Mouse (Mus musculus): ENCODE results near the gene Spdye4c. TPM values are rescaled to one million over a fixed set of nuclear protein-coding genes. Genes with fewer than 3 reads are reported as not detected.

Gene Spdye4c
- not detected in 2 replicates for polyA plus RNA-seq (2016; fragmentation: Nextera tagmentation; extraction: Ambion mirVana)

- DNase-seq (ENCODE audit: low spot score): no peak
- WGBS: 95% methylated on average over 3 of the region's 3 CpGs
- H3K4me1 ChIP-seq (replicated peaks): no peaks in the 10 kb centered on the region
- no peaks in the 10 kb centered on the region for H3K36me3 ChIP-seq
- H3K27ac ChIP-seq: no peak within 1 kb of the TSS
- H3K4me3 ChIP-seq: no peak within 1 kb of the TSS
- H3K27me3 ChIP-seq (ENCODE audit: insufficient read depth, poor library complexity, severe bottlenecking): no peaks in the 10 kb centered on the region
- H3K9me3 ChIP-seq: no peaks in the 10 kb centered on the region
Measured at GRCm38 (mm10) chr2:128590909-128591308, at the start of gene Spdye4c. TSS of gene Spdye4c (plus strand) at chr2:128591209.

DNA sequence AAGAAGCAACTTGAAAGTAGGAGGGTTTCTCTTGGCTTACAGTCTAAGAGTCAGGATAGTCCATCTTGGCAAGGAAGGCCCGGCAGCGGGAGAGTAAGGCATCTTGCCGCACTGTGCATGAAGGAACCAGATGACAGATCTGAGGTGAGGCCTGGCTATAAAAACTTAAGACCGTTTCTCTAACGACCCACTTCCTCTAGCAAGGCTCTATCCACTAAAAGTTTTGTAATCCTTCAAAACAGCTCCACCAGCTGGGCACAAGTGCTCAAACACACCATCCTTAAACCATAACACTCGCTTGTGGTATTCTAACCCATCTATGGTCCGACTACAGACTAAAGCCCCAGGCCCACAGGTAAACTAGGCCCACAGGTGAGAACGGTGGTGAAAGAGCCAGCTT is 47.5 kb upstream of the Spdye4c start:
- no peaks in the 10 kb centered on the region for H3K9me3 ChIP-seq
- H3K27me3 ChIP-seq (ENCODE audit: insufficient read depth, poor library complexity, severe bottlenecking): no peaks in the 10 kb centered on the region
- peaks cover 11% of the 10 kb centered on the region for H3K4me1 ChIP-seq (replicated peaks)
- H3K4me3 ChIP-seq: no peak overlapping the region
- 87% methylated on average over 8 of the region's 8 CpGs for WGBS
- no peaks in the 10 kb centered on the region for H3K36me3 ChIP-seq
- no peak for DNase-seq (ENCODE audit: low spot score)
- peak overlapping the region; percentile 69; the same call in 1 of the 2 replicates for H3K27ac ChIP-seq

DNA sequence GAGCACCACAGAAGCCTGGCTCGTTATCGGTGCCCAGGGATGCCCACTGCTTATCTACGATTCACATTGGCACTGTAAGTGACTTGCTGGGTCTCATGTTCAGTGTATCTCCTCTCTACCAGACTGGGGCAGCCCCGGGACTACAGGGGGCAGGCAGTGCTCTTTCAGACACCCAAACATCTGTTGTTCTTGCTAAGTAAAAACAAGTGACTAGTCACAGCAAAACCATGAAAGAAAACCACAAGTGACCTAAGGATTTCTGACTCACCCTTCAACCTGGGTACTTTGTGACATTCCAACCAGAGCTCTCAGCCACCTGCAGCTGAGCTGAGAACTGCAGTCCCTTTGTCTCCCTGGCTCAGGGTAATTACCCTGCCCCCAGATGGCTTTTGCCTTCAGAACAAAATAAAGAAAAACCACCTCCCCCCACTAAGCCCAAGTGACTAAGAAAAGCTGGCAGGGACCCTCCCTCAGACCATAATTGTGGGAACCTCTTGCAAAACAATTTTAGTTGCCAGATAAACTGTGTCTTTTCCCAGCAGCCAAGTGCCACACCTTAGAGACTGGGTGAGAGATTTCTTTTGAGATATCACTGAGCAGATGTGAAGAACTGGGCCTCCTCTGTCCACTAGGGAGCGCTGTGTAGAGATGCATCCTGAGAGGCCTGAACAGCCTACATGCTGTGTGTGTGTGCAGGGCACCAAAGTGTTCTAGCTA is 46.4 kb upstream of the Spdye4c start:
- no peak overlapping the region for H3K4me3 ChIP-seq
- peak; percentile 55 for DNase-seq (ENCODE audit: low spot score)
- no peaks in the 10 kb centered on the region for H3K9me3 ChIP-seq
- no peaks in the 10 kb centered on the region for H3K27me3 ChIP-seq (ENCODE audit: insufficient read depth, poor library complexity, severe bottlenecking)
- peaks cover 13% of the 10 kb centered on the region for H3K4me1 ChIP-seq (replicated peaks)
- peak overlapping the region; percentile 69 for H3K27ac ChIP-seq
- no peaks in the 10 kb centered on the region for H3K36me3 ChIP-seq
- WGBS: 56% methylated on average over 5 of the region's 5 CpGs

DNA sequence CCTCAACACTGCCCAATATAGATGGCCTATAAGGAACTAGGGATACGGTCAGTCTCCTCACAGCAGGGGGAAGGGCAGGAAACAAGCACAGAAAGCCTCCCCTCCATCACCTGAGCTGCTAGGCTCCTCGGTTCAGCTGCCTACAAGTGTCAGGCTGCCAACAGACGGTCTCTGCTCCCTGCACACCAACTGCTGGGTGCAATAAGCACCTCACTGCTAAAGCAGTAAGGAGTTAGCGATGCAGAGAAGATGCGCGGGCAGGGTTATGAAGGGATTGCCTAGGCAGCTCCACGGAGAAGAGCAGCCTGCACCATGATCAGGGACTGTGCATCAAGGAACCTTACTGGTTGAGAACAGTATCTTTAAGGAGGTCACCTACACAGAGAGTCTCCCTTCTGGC is 45.6 kb upstream of the Spdye4c start:
- no peak for DNase-seq (ENCODE audit: low spot score)
- H3K9me3 ChIP-seq: no peaks in the 10 kb centered on the region
- H3K4me3 ChIP-seq: no peak overlapping the region
- peak overlapping the region; percentile 69; the same call in 1 of the 2 replicates for H3K27ac ChIP-seq
- 79% methylated on average over 7 of the region's 7 CpGs for WGBS
- H3K27me3 ChIP-seq (ENCODE audit: insufficient read depth, poor library complexity, severe bottlenecking): no peaks in the 10 kb centered on the region
- H3K36me3 ChIP-seq: no peaks in the 10 kb centered on the region
- H3K4me1 ChIP-seq (replicated peaks): peaks cover 20% of the 10 kb centered on the region

DNA sequence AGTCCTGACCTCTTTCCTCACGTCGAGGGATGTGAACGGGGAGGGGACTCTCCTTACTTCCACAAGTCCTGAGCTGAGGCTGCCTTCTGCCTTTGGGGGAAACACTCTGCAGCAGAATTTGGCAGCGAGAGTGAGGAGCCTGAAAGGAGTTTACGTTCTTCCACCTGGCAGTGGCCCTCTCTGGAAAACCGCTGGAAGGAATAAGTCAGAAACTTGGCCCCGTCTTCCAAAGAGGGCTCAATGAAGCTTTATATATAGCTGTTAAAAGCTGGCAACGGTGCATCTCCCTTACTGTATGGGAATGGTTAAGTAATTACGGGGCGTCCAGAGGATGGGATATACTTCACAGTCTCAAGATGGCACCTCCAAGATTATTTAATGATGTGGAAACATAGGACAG is 43.9 kb upstream of the Spdye4c start:
- 92% methylated on average over 10 of the region's 10 CpGs for WGBS

DNA sequence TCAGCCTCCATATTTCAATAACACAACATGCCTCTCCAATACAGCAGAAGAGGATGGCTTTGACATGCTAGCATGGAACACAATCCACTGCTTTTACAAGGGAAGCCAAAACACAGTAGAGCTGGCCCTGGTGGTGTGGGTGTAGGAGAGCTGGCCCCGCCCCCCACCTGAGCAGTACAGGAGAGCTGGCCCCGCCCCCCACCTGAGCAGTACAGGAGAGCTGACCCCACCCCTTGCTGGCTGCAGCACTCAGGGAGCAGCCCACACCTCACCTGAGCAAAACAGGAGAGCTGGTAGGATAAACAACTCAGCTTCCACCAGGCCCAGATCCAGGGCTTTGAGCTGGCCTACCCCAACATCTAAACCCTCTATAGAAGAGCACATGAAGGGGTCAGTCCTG is 42.7 kb upstream of the Spdye4c start:
- no peak for DNase-seq (ENCODE audit: low spot score)
- Histone ChIP-seq H3K27me3 (ENCODE audit: insufficient read depth, poor library complexity, severe bottlenecking) (no peaks in the 10 kb centered on the region), H3K4me3 (no peak overlapping the region), H3K9me3 (no peaks in the 10 kb centered on the region), H3K27ac (no peak overlapping the region), H3K36me3 (no peaks in the 10 kb centered on the region), H3K4me1 (replicated peaks) (peaks cover 20% of the 10 kb centered on the region)
- WGBS: 62% methylated on average over 2 of the region's 2 CpGs

More for the DNA sequence above, 43.9 kb upstream of the Spdye4c start:
- H3K9me3 ChIP-seq: no peaks in the 10 kb centered on the region
- DNase-seq (ENCODE audit: low spot score): no peak
- no peaks in the 10 kb centered on the region for H3K27me3 ChIP-seq (ENCODE audit: insufficient read depth, poor library complexity, severe bottlenecking)
- no peaks in the 10 kb centered on the region for H3K36me3 ChIP-seq
- no peak overlapping the region for H3K27ac ChIP-seq
- no peak overlapping the region for H3K4me3 ChIP-seq
- peaks cover 20% of the 10 kb centered on the region for H3K4me1 ChIP-seq (replicated peaks)

- 72% methylated on average over 7 of the region's 7 CpGs for WGBS
- H3K27me3 ChIP-seq (ENCODE audit: insufficient read depth, poor library complexity, severe bottlenecking): no peaks in the 10 kb centered on the region
- no peaks in the 10 kb centered on the region for H3K36me3 ChIP-seq
- no peaks in the 10 kb centered on the region for H3K9me3 ChIP-seq
- DNase-seq (ENCODE audit: low spot score): no peak
- no peak overlapping the region for H3K4me3 ChIP-seq
- peaks cover 16% of the 10 kb centered on the region for H3K4me1 ChIP-seq (replicated peaks)
- 0 out of 2 replicates have a peak overlapping the region, but pooled peaks have one; percentile 53 for H3K27ac ChIP-seq
Measured at GRCm38 (mm10) chr2:128549561-128549960, 41.4 kb upstream of the Spdye4c start.

DNA sequence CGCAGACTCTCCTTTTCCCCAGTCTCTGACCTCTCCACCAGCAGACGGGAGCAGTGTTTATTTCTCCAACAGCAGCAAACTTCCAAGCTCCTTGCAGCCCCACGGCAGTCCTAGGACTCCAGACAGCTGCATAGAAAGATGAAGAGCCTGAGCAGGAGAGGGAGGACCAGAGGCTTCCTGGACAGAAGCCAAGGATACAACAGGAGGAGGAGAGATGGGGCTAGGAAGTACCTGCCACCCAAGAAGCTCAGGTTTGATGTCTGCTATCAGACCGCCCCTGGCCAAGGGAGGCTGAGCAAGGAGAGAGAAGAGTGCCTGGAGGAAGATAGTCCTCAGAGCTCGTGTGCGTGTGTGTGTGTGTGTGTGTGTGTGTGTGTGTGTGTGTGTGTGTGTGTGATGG is 41.0 kb upstream of the Spdye4c start:
- WGBS: 56% methylated on average over 6 of the region's 6 CpGs
- H3K27me3 ChIP-seq (ENCODE audit: insufficient read depth, poor library complexity, severe bottlenecking): no peaks in the 10 kb centered on the region
- no peaks in the 10 kb centered on the region for H3K9me3 ChIP-seq
- H3K4me1 ChIP-seq (replicated peaks): peaks cover 12% of the 10 kb centered on the region; the same call in 1 of the 2 replicates
- H3K4me3 ChIP-seq: no peak overlapping the region
- no peaks in the 10 kb centered on the region for H3K36me3 ChIP-seq
- 0 out of 2 replicates have a peak overlapping the region, but pooled peaks have one; percentile 53 for H3K27ac ChIP-seq
- no peak for DNase-seq (ENCODE audit: low spot score)

DNA sequence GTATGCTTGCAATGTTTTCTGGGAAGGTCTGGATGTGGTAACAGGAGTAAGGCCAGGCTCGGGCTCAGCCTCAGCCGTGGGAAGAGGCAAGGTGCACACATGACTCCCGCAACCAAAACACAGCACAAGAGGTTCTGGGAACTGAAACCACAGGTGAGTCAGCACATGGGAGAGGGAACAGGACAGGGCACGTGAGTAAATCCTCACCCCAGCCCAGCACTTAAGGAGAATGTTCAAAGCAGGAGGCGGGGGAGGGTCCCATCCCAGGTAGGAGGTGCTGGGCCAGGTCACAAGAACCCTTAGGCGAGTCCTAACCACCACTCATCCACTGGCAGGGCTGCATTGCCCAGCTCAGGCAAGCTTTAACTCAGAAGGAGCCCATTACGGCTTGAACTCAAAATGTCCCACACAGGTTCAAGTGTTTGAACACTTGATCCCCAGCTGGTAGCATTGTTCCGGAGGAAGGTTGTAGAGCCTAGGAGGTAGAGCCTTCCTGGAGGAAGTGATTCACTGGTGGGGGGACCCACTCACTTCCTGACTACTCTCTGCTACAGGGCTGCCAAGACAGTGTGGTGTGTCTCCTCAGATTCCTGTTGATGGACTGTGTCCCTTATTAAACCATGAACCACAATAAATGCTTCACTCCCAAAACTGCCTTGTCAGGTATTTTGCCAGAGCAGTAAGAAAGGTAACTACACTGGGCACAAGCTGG is 38.8 kb upstream of the Spdye4c start:
- Histone ChIP-seq H3K27me3 (ENCODE audit: insufficient read depth, poor library complexity, severe bottlenecking) (no peaks in the 10 kb centered on the region), H3K4me1 (replicated peaks) (peaks cover 10% of the 10 kb centered on the region; the same call in 1 of the 2 replicates), H3K4me3 (no peak overlapping the region), H3K27ac (no peak overlapping the region), H3K9me3 (no peaks in the 10 kb centered on the region), H3K36me3 (no peaks in the 10 kb centered on the region)
- no peak for DNase-seq (ENCODE audit: low spot score)
- 82% methylated on average over 8 of the region's 8 CpGs for WGBS

DNA sequence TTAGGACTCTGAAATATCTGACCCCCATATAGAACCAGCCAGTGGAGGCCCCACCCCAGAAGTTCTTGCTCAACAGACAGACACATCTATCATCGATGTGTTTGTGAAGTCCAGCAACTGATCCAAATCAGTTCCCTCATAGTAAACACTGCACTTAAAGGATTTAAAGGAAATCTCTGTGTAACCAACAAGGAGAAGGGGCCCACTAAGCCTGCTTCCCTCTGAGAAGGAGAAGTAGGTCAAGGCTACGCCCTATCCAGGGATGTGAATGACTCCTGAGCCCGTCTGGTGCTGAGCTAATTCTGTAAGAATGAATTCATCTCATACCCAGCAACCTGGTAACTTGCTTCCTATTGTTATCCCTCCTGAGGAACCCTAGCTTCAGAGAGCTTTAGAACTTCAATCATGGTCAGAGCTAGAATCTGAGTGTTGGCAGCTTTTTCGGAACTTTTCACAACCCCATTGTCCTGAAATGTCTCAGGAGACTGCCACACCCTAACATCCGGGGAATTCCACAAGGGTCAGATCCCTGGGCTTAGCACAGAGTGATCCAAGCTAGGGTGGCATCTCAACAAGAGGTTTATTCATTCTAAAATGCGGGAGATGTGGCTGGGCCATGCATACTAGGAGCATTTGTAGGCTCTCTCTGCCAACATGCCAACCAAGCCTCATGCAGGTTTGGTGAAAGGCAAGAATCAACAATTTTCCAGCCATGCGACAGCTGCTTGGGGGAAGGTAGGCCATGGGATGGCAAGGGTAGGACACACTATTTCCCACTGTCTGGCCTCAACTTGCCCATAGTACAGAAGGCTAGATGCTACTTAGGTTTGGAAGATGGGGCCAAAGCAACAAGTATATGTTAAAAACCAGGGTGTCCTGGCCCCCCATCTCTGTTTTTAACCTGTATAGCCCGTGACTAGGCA is 38.0 kb upstream of the Spdye4c start:
- H3K4me3 ChIP-seq: no peak overlapping the region
- H3K27me3 ChIP-seq (ENCODE audit: insufficient read depth, poor library complexity, severe bottlenecking): no peaks in the 10 kb centered on the region
- H3K27ac ChIP-seq: no peak overlapping the region
- no peak for DNase-seq (ENCODE audit: low spot score)
- no peaks in the 10 kb centered on the region for H3K9me3 ChIP-seq
- 88% methylated on average over 8 of the region's 8 CpGs for WGBS
- no peaks in the 10 kb centered on the region for H3K36me3 ChIP-seq
- peaks cover 10% of the 10 kb centered on the region; the same call in 1 of the 2 replicates for H3K4me1 ChIP-seq (replicated peaks)

GRCm38 (mm10) chr2:128555082-128555481 is 35.9 kb upstream of the Spdye4c start:
- Histone ChIP-seq H3K27me3 (ENCODE audit: insufficient read depth, poor library complexity, severe bottlenecking) (no peaks in the 10 kb centered on the region), H3K4me1 (replicated peaks) (peaks cover 3% of the 10 kb centered on the region; the same call in 1 of the 2 replicates), H3K27ac (no peak overlapping the region), H3K9me3 (no peaks in the 10 kb centered on the region), H3K4me3 (no peak overlapping the region), H3K36me3 (no peaks in the 10 kb centered on the region)
- 88% methylated on average over 9 of the region's 9 CpGs for WGBS
- no peak for DNase-seq (ENCODE audit: low spot score)

GRCm38 (mm10) chr2:128564195-128564594 is 26.8 kb upstream of the Spdye4c start:
- H3K4me3 ChIP-seq: no peak overlapping the region
- H3K4me1 ChIP-seq (replicated peaks): peaks cover 11% of the 10 kb centered on the region; the same call in 1 of the 2 replicates
- no peak overlapping the region for H3K27ac ChIP-seq
- no peaks in the 10 kb centered on the region for H3K27me3 ChIP-seq (ENCODE audit: insufficient read depth, poor library complexity, severe bottlenecking)
- H3K9me3 ChIP-seq: no peaks in the 10 kb centered on the region
- DNase-seq (ENCODE audit: low spot score): no peak
- no peaks in the 10 kb centered on the region for H3K36me3 ChIP-seq
- 86% methylated on average over 3 of the region's 3 CpGs for WGBS

Data from hindbrain, embryonic 10.5 days (tissue).